Mouse (Mus musculus) limb, embryonic 12.5 days (tissue): ENCODE data around the gene Tbx2. TPM values are rescaled to one million over a fixed set of nuclear protein-coding genes. Genes with fewer than 3 reads are reported as not detected.

ENCODE experiments used
- ATAC-seq: fragments of 200-750 bp; cut with Nextera tagmentation; 2 replicates; pipeline ENCODE4 v1.8.0; 2017; ENCODE audit warnings: low read depth, moderate TSS enrichment; ENCODE audit not compliant: insufficient number of reproducible peaks, insufficient read depth, low FRiP score, low TSS enrichment
- H3K27ac ChIP-seq: fragments of 300-500 bp; sonication (generic); 2 replicates; pipeline ENCODE4 v1.5.1; 2016; ENCODE audit warnings: mild to moderate bottlenecking, moderate library complexity
- H3K27me3 ChIP-seq: fragments of 300-500 bp; sonication (generic); 2 replicates; pipeline ENCODE4 v1.6.1; 2016; ENCODE audit warnings: mild to moderate bottlenecking, moderate library complexity
- H3K36me3 ChIP-seq: fragments of 300-500 bp; sonication (generic); 2 replicates; pipeline ENCODE4 v1.6.1; 2016; ENCODE audit warnings: mild to moderate bottlenecking, moderate library complexity
- H3K4me1 ChIP-seq: fragments of 300-500 bp; sonication (generic); replicated peaks from 2 replicates; pipeline ENCODE4 v1.6.1; 2016
- H3K4me2 ChIP-seq: fragments of 300-500 bp; sonication (generic); 2 replicates; pipeline ENCODE4 v1.6.1; 2016; ENCODE audit warnings: mild to moderate bottlenecking, moderate library complexity
- H3K4me3 ChIP-seq: fragments of 300-500 bp; sonication (generic); replicated peaks from 2 replicates; pipeline ENCODE4 v1.5.1; 2016; ENCODE audit warnings: mild to moderate bottlenecking
- H3K9ac ChIP-seq: fragments of 300-500 bp; sonication (generic); replicated peaks from 2 replicates; pipeline ENCODE4 v1.6.1; 2016; ENCODE audit warnings: mild to moderate bottlenecking, moderate library complexity
- H3K9me3 ChIP-seq: fragments of 300-500 bp; sonication (generic); 2 replicates; pipeline ENCODE4 v1.6.1; 2016; ENCODE audit warnings: mild to moderate bottlenecking, moderate library complexity
- WGBS: fragments of 180-500 bp; shearing (Covaris S2); methylation state at CpG from one replicate; pipeline ENCODE4 v1.1.7; 2016; 5-methylcytosine and 5-hydroxymethylcytosine counted together
- polyA plus RNA-seq: library from polyadenylated mRNA; unstranded; fragments of >200 nt; fragmentation: Nextera tagmentation; extraction: Ambion mirVana; gene quantifications from 2 replicates; pipeline ENCODE4 v1.2.1, GENCODE M21; 2016

Gene Tbx2
- polyA plus RNA-seq, 1 experiment from 2014 or later: 10.0 TPM

GRCm38 (mm10) chr11:85807353-85807752 is 25.0 kb upstream of the Tbx2 start:
- Histone ChIP-seq H3K9ac (no peak overlapping the region), H3K27ac (no peak overlapping the region), H3K36me3 (no peaks in the 10 kb centered on the region), H3K4me1 (peaks cover 10% of the 10 kb centered on the region; the same call in 1 of the 2 replicates), H3K27me3 (peaks cover 31% of the 10 kb centered on the region), H3K9me3 (no peaks in the 10 kb centered on the region), H3K4me2 (no peak overlapping the region), H3K4me3 (no peak overlapping the region)
- WGBS: 74% methylated on average over 11 of the region's 11 CpGs
- no peak for ATAC-seq

GRCm38 (mm10) chr11:85811229-85811628 is 21.1 kb upstream of the Tbx2 start:
- Histone ChIP-seq H3K36me3 (no peaks in the 10 kb centered on the region), H3K9ac (no peak overlapping the region), H3K27me3 (peaks cover 16% of the 10 kb centered on the region), H3K27ac (no peak overlapping the region), H3K9me3 (no peaks in the 10 kb centered on the region), H3K4me1 (peaks cover 37% of the 10 kb centered on the region), H3K4me2 (no peak overlapping the region), H3K4me3 (no peak overlapping the region)
- 80% methylated on average over 4 of the region's 4 CpGs for WGBS
- ATAC-seq: no peak

GRCm38 (mm10) chr11:85811676-85812075 is 20.7 kb upstream of the Tbx2 start:
- H3K4me1 ChIP-seq: peaks cover 41% of the 10 kb centered on the region
- 93% methylated on average over 5 of the region's 5 CpGs for whole genome bisulfite sequencing
- ATAC-seq: no peak

GRCm38 (mm10) chr11:85812201-85812966 is 20.0 kb upstream of the Tbx2 start:
- Histone ChIP-seq H3K36me3 (no peaks in the 10 kb centered on the region), H3K27ac (no peak overlapping the region), H3K9me3 (no peaks in the 10 kb centered on the region), H3K9ac (no peak overlapping the region), H3K27me3 (peaks cover 21% of the 10 kb centered on the region), H3K4me3 (no peak overlapping the region), H3K4me2 (no peak overlapping the region), H3K4me1 (peaks cover 48% of the 10 kb centered on the region)
- WGBS: 86% methylated on average over 12 of the region's 12 CpGs
- no peak for ATAC-seq

More at GRCm38 (mm10) chr11:85811676-85812075, 20.7 kb upstream of the Tbx2 start:
- no peak overlapping the region for H3K27ac ChIP-seq
- peaks cover 20% of the 10 kb centered on the region for H3K27me3 ChIP-seq
- H3K4me2 ChIP-seq: no peak overlapping the region
- no peaks in the 10 kb centered on the region for H3K36me3 ChIP-seq
- no peak overlapping the region for H3K9ac ChIP-seq
- no peaks in the 10 kb centered on the region for H3K9me3 ChIP-seq
- no peak overlapping the region for H3K4me3 ChIP-seq

GRCm38 (mm10) chr11:85814678-85815077 is 17.7 kb upstream of the Tbx2 start:
- H3K9ac ChIP-seq: 0 out of 2 replicates have a peak overlapping the region, but pooled peaks have one; percentile 8
- no peak overlapping the region for H3K27ac ChIP-seq
- no peak overlapping the region for H3K4me3 ChIP-seq
- H3K9me3 ChIP-seq: no peaks in the 10 kb centered on the region
- H3K36me3 ChIP-seq: no peaks in the 10 kb centered on the region
- 29% methylated on average over 4 of the region's 4 CpGs for WGBS
- no peak for ATAC-seq
- no peak overlapping the region for H3K4me2 ChIP-seq
- peaks cover 66% of the 10 kb centered on the region for H3K4me1 ChIP-seq
- H3K27me3 ChIP-seq: peaks cover 42% of the 10 kb centered on the region

GRCm38 (mm10) chr11:85816471-85816870 is 15.9 kb upstream of the Tbx2 start:
- ATAC-seq: no peak
- Histone ChIP-seq H3K4me1 (peaks cover 74% of the 10 kb centered on the region), H3K36me3 (no peaks in the 10 kb centered on the region), H3K27ac (0 out of 2 replicates have a peak overlapping the region, but pooled peaks have one; percentile 29), H3K9me3 (no peaks in the 10 kb centered on the region), H3K9ac (no peak overlapping the region), H3K27me3 (peaks cover 48% of the 10 kb centered on the region), H3K4me3 (no peak overlapping the region), H3K4me2 (no peak overlapping the region)
- 13% methylated on average over 5 of the region's 5 CpGs for WGBS

GRCm38 (mm10) chr11:85818401-85818800 is 13.9 kb upstream of the Tbx2 start:
- Histone ChIP-seq H3K27me3 (peaks cover 54% of the 10 kb centered on the region), H3K36me3 (no peaks in the 10 kb centered on the region), H3K27ac (no peak overlapping the region), H3K4me1 (peaks cover 84% of the 10 kb centered on the region), H3K4me3 (no peak overlapping the region), H3K4me2 (no peak overlapping the region), H3K9me3 (no peaks in the 10 kb centered on the region), H3K9ac (no peak overlapping the region)
- no peak for ATAC-seq
- WGBS: 53% methylated on average over 3 of the region's 3 CpGs

GRCm38 (mm10) chr11:85820959-85821358 is 11.4 kb upstream of the Tbx2 start:
- H3K27ac ChIP-seq: no peak overlapping the region

GRCm38 (mm10) chr11:85821659-85822058 is 10.7 kb upstream of the Tbx2 start:
- Histone ChIP-seq H3K4me2 (no peak overlapping the region), H3K4me1 (peaks cover 60% of the 10 kb centered on the region), H3K36me3 (no peaks in the 10 kb centered on the region), H3K4me3 (no peak overlapping the region), H3K27me3 (peaks cover 76% of the 10 kb centered on the region), H3K9me3 (no peaks in the 10 kb centered on the region), H3K9ac (no peak overlapping the region), H3K27ac (no peak overlapping the region)
- WGBS: 82% methylated on average over 9 of the region's 9 CpGs
- no peak for ATAC-seq

More at GRCm38 (mm10) chr11:85820959-85821358, 11.4 kb upstream of the Tbx2 start:
- Histone ChIP-seq H3K4me3 (no peak overlapping the region), H3K36me3 (no peaks in the 10 kb centered on the region), H3K4me1 (peaks cover 66% of the 10 kb centered on the region), H3K4me2 (no peak overlapping the region), H3K9ac (no peak overlapping the region), H3K9me3 (no peaks in the 10 kb centered on the region), H3K27me3 (peaks cover 72% of the 10 kb centered on the region)
- WGBS: 76% methylated on average over 3 of the region's 3 CpGs
- ATAC-seq: no peak

GRCm38 (mm10) chr11:85823181-85823580 is 9.2 kb upstream of the Tbx2 start:
- H3K9me3 ChIP-seq: no peaks in the 10 kb centered on the region
- H3K4me1 ChIP-seq: peaks cover 61% of the 10 kb centered on the region
- ATAC-seq: no peak
- no peak overlapping the region for H3K4me3 ChIP-seq
- no peak overlapping the region for H3K27ac ChIP-seq
- 10% methylated on average over 6 of the region's 6 CpGs for WGBS
- no peaks in the 10 kb centered on the region for H3K36me3 ChIP-seq
- no peak overlapping the region for H3K4me2 ChIP-seq
- peaks cover 81% of the 10 kb centered on the region for H3K27me3 ChIP-seq
- no peak overlapping the region for H3K9ac ChIP-seq

GRCm38 (mm10) chr11:85823794-85824193 is 8.6 kb upstream of the Tbx2 start:
- Histone ChIP-seq H3K9me3 (no peaks in the 10 kb centered on the region), H3K4me1 (peaks cover 60% of the 10 kb centered on the region), H3K27me3 (peaks cover 81% of the 10 kb centered on the region), H3K4me3 (no peak overlapping the region), H3K27ac (no peak overlapping the region), H3K36me3 (no peaks in the 10 kb centered on the region), H3K9ac (no peak overlapping the region), H3K4me2 (no peak overlapping the region)
- 46% methylated on average over 4 of the region's 4 CpGs for WGBS
- no peak for ATAC-seq

GRCm38 (mm10) chr11:85825031-85825430 is 7.3 kb upstream of the Tbx2 start:
- no peaks in the 10 kb centered on the region for H3K9me3 ChIP-seq
- H3K4me2 ChIP-seq: no peak overlapping the region
- WGBS: 77% methylated on average over 10 of the region's 10 CpGs
- no peaks in the 10 kb centered on the region for H3K36me3 ChIP-seq
- H3K27ac ChIP-seq: no peak overlapping the region
- ATAC-seq: no peak
- peaks cover 60% of the 10 kb centered on the region for H3K4me1 ChIP-seq
- H3K27me3 ChIP-seq: peaks cover 83% of the 10 kb centered on the region
- no peak overlapping the region for H3K4me3 ChIP-seq
- no peak overlapping the region for H3K9ac ChIP-seq
